Mouse (Mus musculus) stomach, embryonic 16.5 days (tissue): ENCODE data around the gene Cbx8. TPM values are rescaled to one million over a fixed set of nuclear protein-coding genes. Genes with fewer than 3 reads are reported as not detected.
A peak's percentile ranks its signal among the peaks of the same experiment; 100 is the strongest.

Experiments used
- ATAC-seq: fragments of 200-750 bp; cut with Nextera tagmentation; 2 replicates; pipeline ENCODE4 v1.8.0; 2017; ENCODE audit warnings: moderate number of reproducible peaks, moderate TSS enrichment; ENCODE audit not compliant: insufficient read depth, low FRiP score
- H3K27ac ChIP-seq: fragments of 300-500 bp; sonication (generic); 2 replicates; pipeline ENCODE4 v1.5.1; 2014; ENCODE audit warnings: low read length
- H3K27me3 ChIP-seq: fragments of 300-500 bp; sonication (generic); 2 replicates; pipeline ENCODE4 v1.6.1; 2014; ENCODE audit warnings: low read length, control low read depth, mixed read lengths; ENCODE audit not compliant: control insufficient read depth, insufficient read depth
- H3K36me3 ChIP-seq: fragments of 300-500 bp; sonication (generic); 2 replicates; pipeline ENCODE4 v1.6.1; 2014; ENCODE audit warnings: low read length; ENCODE audit not compliant: control insufficient read depth, insufficient read depth
- H3K4me1 ChIP-seq: fragments of 300-500 bp; sonication (generic); 2 replicates; pipeline ENCODE4 v1.6.1; 2014; ENCODE audit warnings: low read length, control low read depth, mixed read lengths; ENCODE audit not compliant: control insufficient read depth, insufficient read depth
- H3K4me2 ChIP-seq: fragments of 300-500 bp; sonication (generic); 2 replicates; pipeline ENCODE4 v1.6.1; 2014; ENCODE audit warnings: low read depth, low read length, mixed read lengths
- H3K4me3 ChIP-seq: fragments of 300-500 bp; sonication (generic); replicated peaks from 2 replicates; pipeline ENCODE4 v1.5.1; 2014; ENCODE audit warnings: mild to moderate bottlenecking, low read length
- H3K9ac ChIP-seq: fragments of 300-500 bp; sonication (generic); 2 replicates; pipeline ENCODE4 v1.6.1; 2014; ENCODE audit warnings: low read length
- H3K9me3 ChIP-seq: fragments of 300-500 bp; sonication (generic); replicated peaks from 2 replicates; pipeline ENCODE4 v1.6.1; 2016; ENCODE audit warnings: low read length, control low read depth; ENCODE audit not compliant: control insufficient read depth
- WGBS: fragments of 180-500 bp; shearing (Covaris S2); extraction: QIAGEN DNeasy Blood & Tissue Kit; methylation state at CpG from one replicate; pipeline ENCODE4 v1.1.7; 2014; 5-methylcytosine and 5-hydroxymethylcytosine counted together
- polyA plus RNA-seq: library from polyadenylated mRNA; unstranded; fragments of >200 nt; fragmentation: Nextera tagmentation; extraction: Ambion mirVana; gene quantifications from 2 replicates; pipeline ENCODE4 v1.2.1, GENCODE M21; 2015

Gene Cbx8
- polyA plus RNA-seq, 1 experiment from 2014 or later = 6.4 TPM

DNA sequence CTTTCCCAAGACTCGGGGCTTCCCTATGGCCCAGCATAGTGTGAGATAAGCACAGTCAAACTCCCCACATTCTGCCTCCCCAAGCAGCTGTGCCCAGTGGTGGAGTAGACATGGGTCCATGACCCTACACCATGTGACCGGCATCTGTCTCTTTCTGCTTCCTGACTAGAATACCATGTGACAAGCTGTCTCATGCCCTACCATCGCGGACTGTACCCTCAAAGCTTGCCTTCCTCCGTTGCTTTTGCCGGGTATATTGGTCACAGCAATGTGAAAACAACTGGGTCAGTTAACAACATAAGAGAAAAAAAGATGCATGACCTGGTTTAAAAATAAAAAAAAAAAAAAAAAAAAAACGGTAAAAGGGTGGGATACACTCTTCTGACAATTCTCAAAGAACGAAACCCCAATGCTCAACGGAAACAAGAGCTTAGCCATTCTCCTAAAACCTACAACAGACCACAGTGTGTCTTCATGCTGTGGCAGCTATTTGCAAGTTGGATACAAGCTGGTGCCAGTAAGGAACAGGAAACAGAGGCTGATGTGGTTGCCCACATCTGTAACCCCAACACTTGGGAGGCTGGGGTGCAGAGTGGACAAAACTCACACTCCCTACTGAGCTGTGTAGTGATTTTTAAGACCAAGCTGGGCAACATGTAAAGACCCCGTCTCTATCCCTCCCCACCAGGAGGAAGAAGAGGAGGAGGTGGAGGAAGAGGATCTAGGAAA is 35.1 kb downstream of the Cbx8 start:
- Histone ChIP-seq H3K36me3 (no peaks in the 10 kb centered on the region), H3K27ac (no peak overlapping the region), H3K27me3 (no peaks in the 10 kb centered on the region), H3K4me1 (no peaks in the 10 kb centered on the region), H3K4me3 (no peak overlapping the region), H3K9ac (no peak overlapping the region), H3K9me3 (no peaks in the 10 kb centered on the region), H3K4me2 (no peak overlapping the region)
- 86% methylated on average over 10 of the region's 10 CpGs for WGBS
- ATAC-seq = no peak

DNA sequence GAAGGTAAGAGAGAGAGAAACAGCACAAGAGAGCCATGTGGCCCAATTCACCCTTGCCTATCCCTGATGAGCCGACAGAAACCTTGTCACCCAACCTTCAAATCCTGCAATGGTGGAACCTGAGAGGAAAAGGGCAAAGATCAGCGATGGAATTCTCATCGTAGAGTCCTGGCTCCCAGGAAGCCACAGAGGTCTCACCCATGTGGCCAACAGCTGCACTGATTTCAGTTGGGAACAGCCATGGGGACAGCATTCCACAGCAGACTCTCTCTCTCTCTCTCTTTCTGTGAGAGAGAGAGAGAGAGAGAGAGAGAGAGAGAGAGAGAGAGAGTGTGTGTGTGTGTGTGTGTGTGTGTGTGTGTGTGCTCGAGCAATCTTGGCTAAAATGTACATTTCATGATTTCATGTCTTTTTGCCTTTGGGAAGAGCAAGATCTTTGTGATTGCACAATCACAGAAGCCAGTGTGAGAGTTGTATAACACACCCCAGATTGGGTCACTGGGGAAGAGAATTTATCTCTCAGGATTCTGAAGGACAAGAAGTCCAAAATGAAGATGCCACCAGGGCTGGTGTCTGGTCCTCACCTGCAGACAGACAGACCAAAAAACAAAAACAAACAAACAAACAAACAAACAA is 39.2 kb downstream of the Cbx8 start:
- H3K27me3 ChIP-seq = peaks cover 15% of the 10 kb centered on the region
- H3K9me3 ChIP-seq = no peaks in the 10 kb centered on the region
- WGBS = 53% methylated on average over 4 of the region's 4 CpGs
- no peak overlapping the region for H3K9ac ChIP-seq
- H3K4me2 ChIP-seq = no peak overlapping the region
- no peaks in the 10 kb centered on the region for H3K4me1 ChIP-seq
- no peak overlapping the region for H3K4me3 ChIP-seq
- no peaks in the 10 kb centered on the region for H3K36me3 ChIP-seq
- H3K27ac ChIP-seq = no peak overlapping the region
- ATAC-seq = no peak

DNA sequence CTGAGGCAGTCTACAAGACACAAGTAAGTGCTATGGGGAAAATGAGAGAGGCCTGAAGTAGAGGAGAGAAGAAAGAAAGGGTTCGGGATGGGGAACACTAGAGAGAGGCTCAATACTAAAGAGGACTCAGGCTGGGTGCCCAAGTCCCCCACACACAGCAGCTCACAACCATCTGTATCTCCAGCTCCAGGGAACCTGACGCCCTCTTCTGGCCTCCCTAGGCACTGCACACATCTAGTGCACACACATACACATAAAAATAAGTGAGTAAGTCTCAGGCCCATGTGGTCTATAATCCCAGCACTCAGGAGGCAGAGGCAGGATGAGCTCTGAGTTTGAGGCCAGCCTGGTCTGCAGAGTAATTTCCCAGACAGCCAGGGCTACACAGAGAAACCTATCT is 39.9 kb downstream of the Cbx8 start:
- Histone ChIP-seq H3K4me3 (no peak overlapping the region), H3K9ac (no peak overlapping the region), H3K27me3 (peaks cover 15% of the 10 kb centered on the region), H3K4me1 (no peaks in the 10 kb centered on the region), H3K4me2 (no peak overlapping the region), H3K36me3 (no peaks in the 10 kb centered on the region), H3K27ac (no peak overlapping the region), H3K9me3 (no peaks in the 10 kb centered on the region)
- ATAC-seq = no peak
- 69% methylated on average over 2 of the region's 2 CpGs for WGBS

GRCm38 (mm10) chr11:118999361-118999804 is 41.4 kb downstream of the Cbx8 start:
- no peak overlapping the region for H3K9ac ChIP-seq
- H3K9me3 ChIP-seq = no peaks in the 10 kb centered on the region
- H3K4me1 ChIP-seq = peaks cover 4% of the 10 kb centered on the region; the same call in 1 of the 2 replicates
- H3K4me2 ChIP-seq = no peak overlapping the region
- no peak for ATAC-seq
- H3K4me3 ChIP-seq = no peak overlapping the region
- no peak overlapping the region for H3K27ac ChIP-seq
- WGBS = 6% methylated on average over 26 of the region's 26 CpGs
- peaks cover 15% of the 10 kb centered on the region for H3K27me3 ChIP-seq
- no peaks in the 10 kb centered on the region for H3K36me3 ChIP-seq

GRCm38 (mm10) chr11:118998540-118999265 is 42.1 kb downstream of the Cbx8 start:
- ATAC-seq = peak; percentile 68; the same call in 1 of the 2 replicates
- Histone ChIP-seq H3K27ac (no peak overlapping the region), H3K27me3 (peaks cover 15% of the 10 kb centered on the region), H3K4me1 (peaks cover 4% of the 10 kb centered on the region; the same call in 1 of the 2 replicates), H3K9me3 (no peaks in the 10 kb centered on the region), H3K36me3 (no peaks in the 10 kb centered on the region), H3K4me3 (peak overlapping the region; percentile 12; the same call in 1 of the 2 replicates), H3K4me2 (peak overlapping the region; percentile 27), H3K9ac (no peak overlapping the region)
- 10% methylated on average over 30 of the region's 30 CpGs for WGBS

GRCm38 (mm10) chr11:118997182-118997581 is 43.6 kb downstream of the Cbx8 start:
- no peak for ATAC-seq
- no peak overlapping the region for H3K4me2 ChIP-seq
- peaks cover 15% of the 10 kb centered on the region for H3K27me3 ChIP-seq
- WGBS = 67% methylated on average over 3 of the region's 3 CpGs
- H3K9ac ChIP-seq = no peak overlapping the region
- H3K9me3 ChIP-seq = no peaks in the 10 kb centered on the region
- H3K4me3 ChIP-seq = no peak overlapping the region
- H3K27ac ChIP-seq = no peak overlapping the region
- no peaks in the 10 kb centered on the region for H3K36me3 ChIP-seq
- H3K4me1 ChIP-seq = peaks cover 4% of the 10 kb centered on the region; the same call in 1 of the 2 replicates

DNA sequence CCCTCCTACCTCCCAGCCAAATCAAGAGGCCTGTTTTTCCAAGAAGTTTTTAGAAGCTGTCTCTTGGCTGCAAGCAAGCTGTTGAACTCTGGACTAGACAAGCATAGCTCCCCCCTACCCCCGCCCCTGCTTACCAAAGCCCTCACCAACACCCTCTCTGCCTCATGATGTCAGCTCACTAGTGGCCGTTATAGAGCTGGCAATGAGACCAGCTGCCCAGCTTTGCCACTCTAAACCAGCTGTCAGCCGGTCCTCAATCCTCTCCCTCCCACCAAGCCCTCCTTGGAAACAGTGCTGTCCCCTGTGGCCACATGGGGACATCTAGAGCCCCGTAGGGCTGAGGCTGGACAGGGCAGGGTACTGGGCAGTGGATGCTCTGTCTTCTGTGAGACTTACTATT is 45.3 kb downstream of the Cbx8 start:
- Histone ChIP-seq H3K9me3 (no peaks in the 10 kb centered on the region), H3K4me1 (peaks cover 4% of the 10 kb centered on the region; the same call in 1 of the 2 replicates), H3K4me2 (no peak overlapping the region), H3K36me3 (no peaks in the 10 kb centered on the region), H3K4me3 (no peak overlapping the region), H3K27ac (no peak overlapping the region), H3K9ac (no peak overlapping the region), H3K27me3 (peaks cover 15% of the 10 kb centered on the region)
- WGBS = 46% methylated on average over 4 of the region's 4 CpGs
- ATAC-seq = no peak

- no peak for ATAC-seq
- 60% methylated on average over 3 of the region's 3 CpGs for WGBS
These were observed 48.0 kb downstream of the Cbx8 start for GRCm38 (mm10) chr11:118992781-118993180.

GRCm38 (mm10) chr11:118987999-118988398 is 52.8 kb downstream of the Cbx8 start, which contains the start of gene Enpp7:
Gene Enpp7, plus strand, starts transcription at chr11:118988188.
- no peak within 1 kb of the TSS for H3K27ac ChIP-seq
- H3K27me3 ChIP-seq = no peaks in the 10 kb centered on the region
- H3K36me3 ChIP-seq = no peaks in the 10 kb centered on the region
- no peak within 1 kb of the TSS for H3K9ac ChIP-seq
- no peak for ATAC-seq
- no peaks in the 10 kb centered on the region for H3K4me1 ChIP-seq
- no peaks in the 10 kb centered on the region for H3K9me3 ChIP-seq
- 86% methylated on average over 10 of the region's 10 CpGs for WGBS
- H3K4me2 ChIP-seq = no peak within 1 kb of the TSS
- no peak within 1 kb of the TSS for H3K4me3 ChIP-seq

More at GRCm38 (mm10) chr11:118992781-118993180, 48.0 kb downstream of the Cbx8 start:
- Histone ChIP-seq H3K4me2 (no peak overlapping the region), H3K36me3 (no peaks in the 10 kb centered on the region), H3K9ac (no peak overlapping the region), H3K27ac (no peak overlapping the region), H3K9me3 (no peaks in the 10 kb centered on the region), H3K4me1 (peaks cover 4% of the 10 kb centered on the region; the same call in 1 of the 2 replicates), H3K4me3 (no peak overlapping the region), H3K27me3 (no peaks in the 10 kb centered on the region)
